Mouse (Mus musculus) spleen, adult 12 weeks (tissue): ENCODE results near the gene Brk1.
A peak's percentile ranks its signal among the peaks of the same experiment; 100 is the strongest.

Source experiments
- DNase-seq: peaks from one replicate; pipeline ENCODE4 v3.0.0; 2022; ENCODE audit warnings: low spot score

Brk1 gene

DNA sequence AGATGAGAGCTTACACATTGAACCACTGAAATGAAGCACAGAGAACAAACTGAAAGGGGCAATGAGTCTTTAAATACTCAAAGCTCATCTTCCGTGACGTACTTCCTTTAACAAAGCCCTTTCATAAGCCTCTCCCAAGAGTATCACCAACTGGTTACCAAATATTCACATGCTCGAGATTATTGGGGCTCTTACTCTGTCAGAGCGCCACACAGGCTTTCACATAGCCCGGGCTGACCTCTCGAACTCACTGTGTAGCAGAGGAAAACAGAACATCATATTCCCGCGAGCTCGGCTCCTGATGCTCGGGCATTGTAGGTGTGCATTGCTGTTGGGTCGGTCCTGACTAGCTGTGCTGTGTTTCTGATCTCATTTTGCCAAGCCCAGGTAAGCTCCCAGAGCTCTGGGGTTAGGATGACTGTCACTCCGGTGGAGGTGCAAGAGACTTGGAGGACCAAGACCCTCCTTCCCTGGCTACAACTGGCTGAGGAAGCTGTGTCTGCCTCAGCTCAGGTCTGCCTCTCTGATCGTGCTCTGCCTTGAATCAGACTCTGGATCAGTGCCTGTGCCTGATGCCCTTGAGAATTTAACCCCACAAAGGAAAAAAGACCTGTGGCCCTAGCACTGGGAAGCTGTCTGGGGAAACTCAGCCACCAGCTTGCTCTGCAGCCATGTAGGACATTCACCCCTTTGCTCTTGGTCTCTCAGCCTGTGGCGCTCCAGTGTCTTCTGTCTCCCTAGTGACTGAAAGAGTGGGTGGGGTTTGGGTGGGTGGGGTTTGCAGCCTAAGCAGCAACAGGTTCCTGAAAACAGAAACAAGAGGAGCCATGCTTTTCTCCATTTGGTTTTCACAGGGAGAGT is 56.1 kb downstream of the Brk1 start:
- peak; percentile 19 for DNase-seq

DNA sequence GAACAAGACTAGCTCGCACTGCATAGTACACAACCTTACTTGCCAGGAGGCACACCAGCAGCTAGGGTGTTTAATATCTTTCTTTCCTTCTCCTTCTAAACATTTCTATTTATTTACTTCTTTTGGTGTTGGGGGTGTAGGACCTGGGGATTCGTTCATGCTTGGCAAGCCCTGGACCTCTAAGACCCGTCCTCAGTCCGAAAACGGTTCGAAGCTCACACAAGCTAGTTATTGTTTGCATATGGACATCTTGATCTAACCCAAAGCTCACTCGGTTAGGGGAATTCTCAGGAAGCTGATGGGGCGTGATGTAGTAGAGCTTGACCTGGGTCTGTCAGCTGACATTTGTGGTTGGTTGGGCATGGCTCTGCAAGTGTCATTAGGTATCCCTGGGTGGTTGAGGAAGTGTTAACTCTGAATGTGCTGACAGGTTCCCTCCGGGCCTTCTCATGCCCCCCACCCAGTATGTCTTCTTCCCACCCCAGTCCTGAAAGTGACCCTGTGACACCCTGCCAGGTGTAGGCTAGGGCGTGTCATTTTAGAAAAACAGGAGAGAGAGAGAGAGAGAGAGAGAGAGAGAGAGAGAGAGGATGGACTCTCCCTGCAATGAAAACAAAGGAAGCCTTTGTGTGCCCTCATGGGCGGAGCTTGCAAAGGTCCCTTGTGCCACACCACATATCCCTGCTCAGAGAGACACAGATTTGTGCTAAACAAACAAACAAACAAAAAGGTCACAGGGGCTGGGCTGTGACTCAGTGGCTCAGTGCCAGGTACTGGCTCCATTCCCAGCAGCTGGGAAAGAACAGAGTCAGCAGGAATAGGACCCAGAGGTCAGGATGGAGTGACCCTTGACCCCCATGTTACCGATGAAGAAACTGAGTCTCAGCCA is 57.0 kb downstream of the Brk1 start:
- DNase-seq: peak; percentile 54

DNA sequence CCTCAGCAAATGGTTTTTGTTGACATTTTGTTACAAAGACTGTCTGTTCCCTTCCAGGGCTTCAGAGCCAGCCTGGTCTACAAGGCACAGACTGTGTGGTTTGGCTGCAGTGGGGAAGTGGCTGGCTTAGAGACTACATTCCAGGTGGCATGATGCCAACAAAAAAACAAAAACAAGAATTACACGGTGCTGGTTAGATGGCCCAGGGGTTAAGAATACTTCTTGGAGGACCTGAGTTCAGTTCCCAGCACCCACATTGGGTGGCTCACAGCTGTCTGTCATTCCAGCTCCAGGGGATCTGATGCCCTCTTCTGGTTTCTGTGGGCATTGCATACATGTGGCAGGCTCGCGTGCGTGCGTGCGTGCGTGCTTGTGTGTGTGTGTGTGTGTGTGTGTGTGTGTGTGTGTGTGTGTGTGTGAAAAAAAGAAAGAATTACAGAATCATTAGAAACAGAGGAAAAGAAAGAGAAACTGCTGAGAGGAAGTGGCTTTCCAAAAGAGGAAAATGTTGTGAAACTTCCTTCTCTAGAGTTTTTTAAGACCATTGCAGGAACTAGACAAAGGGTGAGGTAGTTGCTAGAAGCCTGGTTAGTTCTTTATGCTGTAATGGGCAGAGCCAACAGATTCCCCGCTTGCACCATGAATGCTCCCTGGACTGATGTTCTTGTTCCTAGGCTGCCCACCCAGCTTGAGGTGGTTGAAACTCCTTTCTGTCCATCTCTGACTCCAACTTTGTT is 58.6 kb downstream of the Brk1 start:
- no peak for DNase-seq

DNA sequence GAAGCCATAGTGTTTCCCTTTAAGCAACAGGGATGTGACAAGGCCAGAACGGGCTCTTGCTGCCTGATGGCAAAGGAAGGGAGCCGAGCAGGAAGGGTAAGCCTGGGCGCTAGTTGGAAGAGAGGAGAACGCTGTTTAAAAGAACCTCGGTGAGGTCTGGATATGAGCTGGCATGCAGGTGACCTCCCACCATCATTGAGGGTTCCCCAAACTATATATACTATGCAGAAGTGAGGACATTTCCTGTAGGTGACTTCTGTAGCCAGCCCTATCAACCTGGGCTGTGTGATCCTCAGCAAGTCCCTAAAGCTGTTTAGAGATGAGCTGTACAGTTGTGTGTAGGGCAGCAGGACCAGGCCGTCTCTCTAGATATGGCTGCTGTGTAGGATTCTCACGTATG is 59.7 kb downstream of the Brk1 start:
- DNase-seq: no peak
